Mouse (Mus musculus) embryonic facial prominence, embryonic 15.5 days (tissue): ENCODE measurements around the gene Defb45. TPM values are rescaled to one million over a fixed set of nuclear protein-coding genes. Genes with fewer than 3 reads are reported as not detected.

Source experiments
- ATAC-seq: fragments of 200-750 bp; cut with Nextera tagmentation; 2 replicates; pipeline ENCODE4 v1.8.0; 2017; ENCODE audit warnings: low read depth, moderate TSS enrichment; ENCODE audit not compliant: insufficient number of reproducible peaks, low FRiP score, low TSS enrichment
- H3K27ac ChIP-seq: fragments of 300-500 bp; sonication (generic); replicated peaks from 2 replicates; pipeline ENCODE4 v1.5.1; 2015; ENCODE audit warnings: mild to moderate bottlenecking, inconsistent platforms
- H3K27me3 ChIP-seq: fragments of 300-500 bp; sonication (generic); 2 replicates; pipeline ENCODE4 v1.6.1; 2015; ENCODE audit warnings: inconsistent platforms
- H3K36me3 ChIP-seq: fragments of 300-500 bp; sonication (generic); 2 replicates; pipeline ENCODE4 v1.6.1; 2015; ENCODE audit warnings: mild to moderate bottlenecking, inconsistent platforms
- H3K4me1 ChIP-seq: fragments of 300-500 bp; sonication (generic); 2 replicates; pipeline ENCODE4 v1.6.1; 2015; ENCODE audit warnings: inconsistent platforms
- H3K4me2 ChIP-seq: fragments of 300-500 bp; sonication (generic); replicated peaks from 2 replicates; pipeline ENCODE4 v1.6.1; 2015; ENCODE audit warnings: mild to moderate bottlenecking, inconsistent platforms
- H3K4me3 ChIP-seq: fragments of 300-500 bp; sonication (generic); replicated peaks from 2 replicates; pipeline ENCODE4 v1.5.1; 2015; ENCODE audit warnings: mild to moderate bottlenecking, inconsistent platforms
- H3K9ac ChIP-seq: fragments of 300-500 bp; sonication (generic); 2 replicates; pipeline ENCODE4 v1.6.1; 2015; ENCODE audit warnings: inconsistent platforms
- H3K9me3 ChIP-seq: fragments of 300-500 bp; sonication (generic); replicated peaks from 2 replicates; pipeline ENCODE4 v1.6.1; 2016; ENCODE audit warnings: inconsistent platforms
- WGBS: fragments of 180-500 bp; shearing (Covaris S2); methylation state at CpG from one replicate; pipeline ENCODE4 v1.1.7; 2015; 5-methylcytosine and 5-hydroxymethylcytosine counted together
- polyA plus RNA-seq: library from polyadenylated mRNA; unstranded; fragments of >200 nt; fragmentation: Nextera tagmentation; extraction: Ambion mirVana; gene quantifications from 2 replicates; pipeline ENCODE4 v1.2.1, GENCODE M21; 2015

The Defb45 gene
- polyA plus RNA-seq, 1 experiment from 2014 or later: not detected

- H3K4me2 ChIP-seq: no peak overlapping the region
- 54% methylated on average over 6 of the region's 6 CpGs for WGBS
- H3K36me3 ChIP-seq: no peaks in the 10 kb centered on the region
- no peaks in the 10 kb centered on the region for H3K9me3 ChIP-seq
- H3K27ac ChIP-seq: no peak overlapping the region
- H3K9ac ChIP-seq: no peak overlapping the region
- no peak overlapping the region for H3K4me3 ChIP-seq
- no peak for ATAC-seq
- no peaks in the 10 kb centered on the region for H3K27me3 ChIP-seq
- H3K4me1 ChIP-seq: no peaks in the 10 kb centered on the region
Observed at GRCm38 (mm10) chr2:152607746-152608145, 8.5 kb upstream of the Defb45 start.

- H3K9me3 ChIP-seq: no peaks in the 10 kb centered on the region
- H3K9ac ChIP-seq: no peak within 1 kb of the TSS
- H3K4me2 ChIP-seq: no peak within 1 kb of the TSS
- H3K27ac ChIP-seq: no peak within 1 kb of the TSS
- no peaks in the 10 kb centered on the region for H3K36me3 ChIP-seq
- no peaks in the 10 kb centered on the region for H3K27me3 ChIP-seq
- no peak for ATAC-seq
- no peak within 1 kb of the TSS for H3K4me3 ChIP-seq
- H3K4me1 ChIP-seq: no peaks in the 10 kb centered on the region
- WGBS: 82% methylated on average over 15 of the region's 15 CpGs
Observed at GRCm38 (mm10) chr2:152604057-152604456, 4.9 kb upstream of the Defb45 start, which contains the start of gene Defb36. Gene Defb36, plus strand, starts transcription at chr2:152604327.

GRCm38 (mm10) chr2:152601275-152601960, 2.2 kb upstream of the Defb45 start:
- ATAC-seq: no peak
- Histone ChIP-seq H3K4me3 (no peak overlapping the region), H3K27me3 (no peaks in the 10 kb centered on the region), H3K4me1 (no peaks in the 10 kb centered on the region), H3K4me2 (no peak overlapping the region), H3K27ac (no peak overlapping the region), H3K9ac (no peak overlapping the region), H3K9me3 (no peaks in the 10 kb centered on the region), H3K36me3 (no peaks in the 10 kb centered on the region)
- 76% methylated on average over 4 of the region's 4 CpGs for WGBS

GRCm38 (mm10) chr2:152600076-152600475, 877 bp upstream of the Defb45 start:
- Histone ChIP-seq H3K36me3 (no peaks in the 10 kb centered on the region), H3K4me2 (no peak overlapping the region), H3K9me3 (no peaks in the 10 kb centered on the region), H3K4me1 (no peaks in the 10 kb centered on the region), H3K27ac (no peak overlapping the region), H3K9ac (no peak overlapping the region), H3K4me3 (no peak overlapping the region), H3K27me3 (no peaks in the 10 kb centered on the region)
- 79% methylated on average over 6 of the region's 6 CpGs for WGBS
- no peak for ATAC-seq

- no peak overlapping the region for H3K4me2 ChIP-seq
- no peaks in the 10 kb centered on the region for H3K4me1 ChIP-seq
- ATAC-seq: no peak
- H3K4me3 ChIP-seq: no peak overlapping the region
- no peaks in the 10 kb centered on the region for H3K27me3 ChIP-seq
- H3K27ac ChIP-seq: no peak overlapping the region
- no peak overlapping the region for H3K9ac ChIP-seq
- H3K36me3 ChIP-seq: no peaks in the 10 kb centered on the region
- WGBS: 34% methylated on average over 6 of the region's 6 CpGs
- H3K9me3 ChIP-seq: no peaks in the 10 kb centered on the region
Observed at GRCm38 (mm10) chr2:152589021-152589420, 10.2 kb downstream of the Defb45 start.

GRCm38 (mm10) chr2:152588450-152588849, 10.7 kb downstream of the Defb45 start:
- Histone ChIP-seq H3K9ac (no peak overlapping the region), H3K27me3 (no peaks in the 10 kb centered on the region), H3K4me2 (no peak overlapping the region), H3K4me3 (no peak overlapping the region), H3K36me3 (no peaks in the 10 kb centered on the region), H3K9me3 (no peaks in the 10 kb centered on the region), H3K4me1 (no peaks in the 10 kb centered on the region), H3K27ac (no peak overlapping the region)
- ATAC-seq: no peak
- 16% methylated on average over 2 of the region's 2 CpGs for WGBS

GRCm38 (mm10) chr2:152586926-152587560, 12.2 kb downstream of the Defb45 start:
- no peaks in the 10 kb centered on the region for H3K36me3 ChIP-seq
- no peaks in the 10 kb centered on the region for H3K27me3 ChIP-seq
- no peak overlapping the region for H3K27ac ChIP-seq
- H3K9me3 ChIP-seq: no peaks in the 10 kb centered on the region
- ATAC-seq: no peak
- no peaks in the 10 kb centered on the region for H3K4me1 ChIP-seq
- H3K9ac ChIP-seq: no peak overlapping the region
- H3K4me2 ChIP-seq: no peak overlapping the region
- WGBS: 72% methylated on average over 4 of the region's 4 CpGs
- H3K4me3 ChIP-seq: no peak overlapping the region

GRCm38 (mm10) chr2:152580612-152581011, 18.6 kb downstream of the Defb45 start:
- no peak overlapping the region for H3K4me2 ChIP-seq
- no peaks in the 10 kb centered on the region for H3K9me3 ChIP-seq
- no peak overlapping the region for H3K9ac ChIP-seq
- H3K27ac ChIP-seq: no peak overlapping the region
- 87% methylated on average over 11 of the region's 11 CpGs for WGBS
- H3K4me1 ChIP-seq: no peaks in the 10 kb centered on the region
- H3K4me3 ChIP-seq: no peak overlapping the region
- ATAC-seq: no peak
- no peaks in the 10 kb centered on the region for H3K27me3 ChIP-seq
- H3K36me3 ChIP-seq: no peaks in the 10 kb centered on the region

GRCm38 (mm10) chr2:152580107-152580506, 19.1 kb downstream of the Defb45 start, which contains the start of gene Defb19:
Gene Defb19, minus strand, starts transcription at chr2:152580312.
- no peak within 1 kb of the TSS for H3K9ac ChIP-seq
- no peaks in the 10 kb centered on the region for H3K27me3 ChIP-seq
- H3K4me3 ChIP-seq: no peak within 1 kb of the TSS
- no peak within 1 kb of the TSS for H3K4me2 ChIP-seq
- ATAC-seq: no peak
- H3K36me3 ChIP-seq: no peaks in the 10 kb centered on the region
- H3K4me1 ChIP-seq: no peaks in the 10 kb centered on the region
- no peak within 1 kb of the TSS for H3K27ac ChIP-seq
- 66% methylated on average over 7 of the region's 7 CpGs for WGBS
- no peaks in the 10 kb centered on the region for H3K9me3 ChIP-seq

GRCm38 (mm10) chr2:152573484-152573883, 25.7 kb downstream of the Defb45 start:
- no peak for ATAC-seq

GRCm38 (mm10) chr2:152572114-152572794, 26.9 kb downstream of the Defb45 start, which contains the start of gene Defb21:
Gene Defb21, plus strand, starts transcription at chr2:152572744.
- 64% methylated on average over 11 of the region's 11 CpGs for WGBS
- no peak for ATAC-seq
- no peak within 1 kb of the TSS for H3K9ac ChIP-seq
- no peak within 1 kb of the TSS for H3K4me2 ChIP-seq
- H3K4me1 ChIP-seq: no peaks in the 10 kb centered on the region
- H3K36me3 ChIP-seq: no peaks in the 10 kb centered on the region
- H3K9me3 ChIP-seq: no peaks in the 10 kb centered on the region
- H3K27ac ChIP-seq: no peak within 1 kb of the TSS
- no peaks in the 10 kb centered on the region for H3K27me3 ChIP-seq
- no peak within 1 kb of the TSS for H3K4me3 ChIP-seq

More at GRCm38 (mm10) chr2:152573484-152573883, 25.7 kb downstream of the Defb45 start:
- no peak overlapping the region for H3K27ac ChIP-seq
- no peak overlapping the region for H3K4me2 ChIP-seq
- H3K36me3 ChIP-seq: no peaks in the 10 kb centered on the region
- no peaks in the 10 kb centered on the region for H3K9me3 ChIP-seq
- no peak overlapping the region for H3K4me3 ChIP-seq
- H3K4me1 ChIP-seq: no peaks in the 10 kb centered on the region
- no peak overlapping the region for H3K9ac ChIP-seq
- no peaks in the 10 kb centered on the region for H3K27me3 ChIP-seq
- WGBS: 75% methylated on average over 8 of the region's 8 CpGs
